Mouse (Mus musculus): Measurements from ENCODE around the gene Acadm.

Acadm gene

DNA sequence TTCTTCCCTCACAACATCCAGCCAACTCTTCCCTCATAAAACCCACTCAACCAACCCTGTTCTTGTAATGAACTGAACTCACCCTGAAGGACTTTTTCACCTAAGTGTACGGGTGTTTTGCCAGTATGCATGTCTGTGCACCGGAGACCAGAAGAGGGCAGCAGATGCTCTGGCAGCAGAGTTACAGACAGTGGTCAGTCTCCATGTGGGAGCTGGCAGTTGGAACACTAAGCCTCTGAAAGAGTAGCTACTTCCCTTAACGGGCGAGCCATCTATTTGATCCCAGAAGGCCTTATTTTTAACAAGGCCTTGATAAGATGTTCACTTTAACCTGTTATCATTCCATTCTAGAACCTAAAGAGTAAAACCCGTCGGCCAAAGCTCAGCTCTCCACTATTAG is 39.8 kb downstream of the Acadm start:
- DNase-seq (ENCODE audit: low read depth, low spot score) = no peak

- DNase-seq (ENCODE audit: low read depth, low spot score) = no peak
Measured at GRCm38 (mm10) chr3:153902595-153902994, 41.8 kb downstream of the Acadm start.

- DNase-seq (ENCODE audit: low read depth, low spot score) = no peak
Measured at GRCm38 (mm10) chr3:153901904-153902303, 42.5 kb downstream of the Acadm start.

GRCm38 (mm10) chr3:153897216-153897615 is 47.2 kb downstream of the Acadm start:
- no peak for DNase-seq (ENCODE audit: low read depth, low spot score)

DNA sequence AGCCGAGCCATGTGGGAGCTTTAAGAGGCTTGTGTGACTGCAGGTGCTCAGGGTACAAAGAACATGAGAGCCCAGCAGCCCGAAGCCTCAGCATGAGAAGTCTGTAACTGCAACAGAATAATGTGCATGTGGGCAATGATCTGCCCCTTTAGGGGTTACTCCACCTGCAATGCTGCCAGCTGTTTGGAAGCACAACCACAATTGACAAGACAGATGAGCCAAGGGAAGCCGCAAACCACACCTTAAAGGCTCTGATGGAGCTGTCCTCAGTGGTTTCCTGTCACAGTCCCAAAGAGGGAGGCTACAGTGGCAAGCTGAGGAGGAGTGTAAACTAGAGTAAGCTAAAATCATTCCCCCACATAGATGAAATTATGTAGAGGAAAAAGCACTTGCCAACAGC is 49.0 kb downstream of the Acadm start:
- DNase-seq (ENCODE audit: low read depth, low spot score) = no peak

DNA sequence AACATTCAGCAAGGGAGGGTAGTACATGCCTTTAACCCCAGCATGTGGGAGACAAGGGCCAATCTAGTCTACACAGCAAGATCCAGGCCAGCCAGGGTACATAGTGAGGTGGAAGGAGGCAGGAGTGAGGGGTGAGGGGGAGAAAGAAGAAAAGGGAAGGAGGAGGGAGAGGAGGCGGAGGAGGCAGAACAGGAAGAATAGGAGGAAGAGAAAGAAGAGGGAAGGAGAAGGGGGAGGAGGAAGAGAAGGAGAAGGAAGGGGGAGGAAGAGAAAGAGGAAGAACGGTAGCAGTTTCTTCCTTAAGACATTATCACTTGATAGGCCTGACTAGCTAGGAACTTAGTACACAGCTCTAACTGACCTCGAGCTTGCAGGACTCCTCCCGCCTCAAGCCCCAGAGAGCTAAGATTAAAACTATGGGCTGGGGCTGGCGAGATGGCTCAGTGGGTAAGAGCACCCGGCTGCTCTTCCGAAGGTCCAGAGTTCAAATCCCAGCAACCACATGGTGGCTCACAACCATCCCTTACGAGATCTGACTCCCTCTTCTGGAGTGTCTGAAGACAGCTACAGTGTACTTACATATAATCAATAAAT is 55.1 kb downstream of the Acadm start:
- no peak for DNase-seq (ENCODE audit: low read depth, low spot score)

- DNase-seq (ENCODE audit: low read depth, low spot score) = no peak
Measured at GRCm38 (mm10) chr3:153888141-153888540, 56.3 kb downstream of the Acadm start.

GRCm38 (mm10) chr3:153886296-153886695 is 58.1 kb downstream of the Acadm start:
- no peak for DNase-seq (ENCODE audit: low read depth, low spot score)
